Mouse (Mus musculus) bone marrow, adult 2 months (tissue): ENCODE measurements around the gene Mtrf1. TPM values are rescaled to one million over a fixed set of nuclear protein-coding genes. Genes with fewer than 3 reads are reported as not detected.
"Not testable (repeated sequence)": the region's sequence is repeated elsewhere in the genome, so short reads cannot be mapped to it uniquely, and the experiment has no call there.

Source experiments
- H3K27ac ChIP-seq: fragments of 200-500 bp; 2 replicates; pipeline ENCODE4 v1.5.1; 2012; ENCODE audit warnings: low read depth, mild to moderate bottlenecking, control low read depth, inconsistent platforms, low read length; ENCODE audit not compliant: control insufficient read depth, poor library complexity, insufficient read depth
- H3K4me1 ChIP-seq: fragments of 200-500 bp; 2 replicates; pipeline ENCODE4 v1.6.1; 2011; ENCODE audit warnings: low read length; ENCODE audit not compliant: control insufficient read depth, insufficient read depth
- H3K4me3 ChIP-seq: fragments of 200-500 bp; replicated peaks from 2 replicates; pipeline ENCODE3; 2011; ENCODE audit warnings: mild to moderate bottlenecking, low read depth, low read length, control low read depth; ENCODE audit not compliant: control insufficient read depth
- CTCF ChIP-seq: fragments of 200-500 bp; IDR thresholded peaks from 2 replicates; pipeline ENCODE4 v1.5.1; 2011; ENCODE audit warnings: low read length, control low read depth; ENCODE audit not compliant: control insufficient read depth, insufficient read depth
- POLR2A ChIP-seq: fragments of 200-500 bp; IDR thresholded peaks from 2 replicates; pipeline ENCODE4 v1.6.1; 2011; ENCODE audit warnings: low read depth, mild to moderate bottlenecking, control low read depth, low read length, borderline replicate concordance; ENCODE audit not compliant: control insufficient read depth
- WGBS: fragments of 180-500 bp; shearing (Covaris S2); methylation state at CpG from one replicate; pipeline ENCODE4 v1.1.7; 2018; 5-methylcytosine and 5-hydroxymethylcytosine counted together
- polyA plus RNA-seq: library from polyadenylated mRNA; stranded (reverse); fragments of >200 nt; gene quantifications from 2 replicates; pipeline ENCODE4 v1.2.4, GENCODE M21; 2011; ENCODE audit warnings: low replicate concordance; ENCODE audit not compliant: missing spikeins, insufficient read depth, insufficient read length

Gene Mtrf1
- polyA plus RNA-seq, 1 experiment, result 3.4 TPM

DNA sequence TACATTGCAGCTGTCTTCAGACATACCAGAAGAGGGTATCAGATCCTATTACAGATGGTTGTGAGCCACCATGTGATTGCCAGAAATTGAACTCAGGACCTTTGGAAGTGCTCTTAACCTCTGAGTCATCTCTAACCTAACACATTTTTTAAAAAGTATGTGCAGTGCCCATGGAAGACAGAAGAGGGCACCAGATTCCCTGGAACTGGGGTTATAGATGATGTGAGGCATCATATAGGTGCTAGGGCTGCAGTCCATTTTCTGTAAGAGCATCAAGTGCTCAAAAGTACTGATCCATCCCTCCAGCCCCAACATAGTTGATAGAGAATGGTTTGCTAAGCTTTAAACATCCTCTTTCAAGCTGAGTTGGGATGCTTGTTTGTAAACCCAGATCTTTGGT lies 3.0 kb upstream of the Mtrf1 start:
- Histone ChIP-seq H3K4me3 (no peak overlapping the region), H3K27ac (no peak overlapping the region), H3K4me1 (no peaks in the 10 kb centered on the region; the same call in 1 of the 2 replicates)
- peak; percentile 56 for TF ChIP-seq CTCF
- TF ChIP-seq POLR2A, result no peak

DNA sequence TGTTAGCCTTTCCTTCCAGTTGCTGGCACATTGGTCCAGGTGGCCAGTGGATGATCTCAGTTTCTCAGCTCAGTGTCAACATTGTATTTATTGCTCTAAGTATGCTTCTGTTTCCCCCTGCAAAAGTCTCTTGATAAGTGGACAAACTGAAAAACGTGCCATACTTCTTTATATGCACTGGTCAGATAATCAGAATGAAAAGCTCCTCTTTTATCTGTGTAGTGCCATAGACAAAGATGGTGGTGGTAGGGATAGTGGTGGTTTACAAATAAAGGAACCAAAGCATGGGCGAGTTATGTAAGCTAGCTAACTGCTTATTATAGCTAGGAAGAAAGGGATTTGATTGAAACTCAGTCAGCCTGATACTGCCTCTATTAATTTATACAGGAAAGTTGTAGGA lies 10.1 kb downstream of the Mtrf1 start:
- H3K4me1 ChIP-seq, result no peaks in the 10 kb centered on the region
- TF ChIP-seq POLR2A, result no peak
- TF ChIP-seq CTCF, result no peak
- H3K27ac ChIP-seq, result no peak overlapping the region
- WGBS, result 63% methylated on average over 2 of the region's 2 CpGs
- no peak overlapping the region for H3K4me3 ChIP-seq

DNA sequence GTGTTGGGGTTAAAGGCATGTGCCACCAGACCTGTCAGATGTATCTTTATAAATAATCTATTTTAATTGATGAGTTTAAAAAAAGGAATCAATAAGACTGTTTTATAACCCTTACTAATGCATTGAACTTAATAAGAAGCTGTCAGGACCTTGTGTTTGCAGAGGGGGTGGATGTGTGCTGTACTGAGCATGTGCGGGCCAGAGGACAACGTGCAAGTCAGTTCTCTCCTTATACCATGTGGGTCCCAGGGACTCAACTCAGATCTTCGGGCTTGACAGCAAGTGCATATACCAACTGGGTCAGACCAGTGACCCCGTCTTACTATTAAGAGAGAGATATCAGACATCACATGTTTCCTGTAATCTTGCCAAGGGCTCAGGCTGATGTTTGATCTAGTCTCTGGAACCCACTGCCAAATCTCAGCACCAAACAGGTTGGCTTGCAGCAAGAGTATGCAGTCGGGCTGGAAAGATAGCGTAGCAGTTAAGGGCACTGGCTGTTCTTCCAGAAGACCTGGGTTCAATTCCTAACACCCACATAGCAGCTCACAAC lies 11.8 kb downstream of the Mtrf1 start:
- Histone ChIP-seq H3K4me1 (no peaks in the 10 kb centered on the region), H3K27ac (no peak overlapping the region), H3K4me3 (no peak overlapping the region)
- no peak for TF ChIP-seq POLR2A
- 79% methylated on average over 6 of the region's 6 CpGs for WGBS

DNA sequence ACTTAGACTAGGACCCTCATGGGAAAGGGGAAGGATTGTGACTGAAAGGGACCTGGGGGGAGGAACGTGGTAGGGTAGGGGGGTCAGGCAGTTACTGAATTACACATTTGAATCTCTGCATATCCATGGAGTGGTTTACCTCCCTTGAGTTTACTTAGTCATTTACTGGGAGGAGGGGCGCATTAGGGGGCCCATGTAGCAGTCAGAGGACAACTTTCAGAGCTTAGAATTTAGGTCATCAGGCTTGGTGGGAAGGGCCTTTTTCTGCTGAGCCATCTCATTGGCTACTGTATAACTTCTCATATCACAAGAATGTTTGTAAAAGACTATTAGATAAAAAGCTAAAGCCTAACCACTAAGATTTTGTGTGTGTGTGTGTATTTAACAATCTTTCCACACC lies 13.1 kb downstream of the Mtrf1 start:
- 78% methylated on average over 2 of the region's 2 CpGs for WGBS
- Histone ChIP-seq H3K4me1 (no peaks in the 10 kb centered on the region), H3K4me3 (no peak overlapping the region), H3K27ac (no peak overlapping the region)
- TF ChIP-seq POLR2A, result no peak
- no peak for TF ChIP-seq CTCF

DNA sequence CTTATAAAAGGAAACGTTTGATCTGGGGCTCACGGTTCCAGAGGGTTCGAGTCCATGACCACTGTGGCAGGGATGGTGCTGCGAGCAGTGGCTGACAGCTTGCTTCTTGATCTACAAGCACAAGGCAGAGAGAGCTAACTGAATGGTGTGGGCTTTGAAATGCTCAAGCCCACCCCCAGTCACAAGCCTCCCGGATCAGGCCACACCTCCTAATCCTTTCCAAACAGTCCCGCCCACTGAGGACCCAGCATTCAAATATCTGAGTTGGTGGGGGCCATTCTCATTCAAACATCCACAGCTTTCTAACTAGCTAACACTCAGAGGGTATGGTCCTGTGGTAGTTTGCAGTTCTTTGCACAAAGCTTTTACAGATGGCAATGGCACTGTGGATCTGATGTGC lies 15.5 kb downstream of the Mtrf1 start:
- Histone ChIP-seq H3K4me3 (no peak overlapping the region), H3K27ac (no peak overlapping the region), H3K4me1 (no peaks in the 10 kb centered on the region)
- 90% methylated on average over 6 of the region's 6 CpGs for WGBS
- TF ChIP-seq CTCF (no peak), POLR2A (no peak)

DNA sequence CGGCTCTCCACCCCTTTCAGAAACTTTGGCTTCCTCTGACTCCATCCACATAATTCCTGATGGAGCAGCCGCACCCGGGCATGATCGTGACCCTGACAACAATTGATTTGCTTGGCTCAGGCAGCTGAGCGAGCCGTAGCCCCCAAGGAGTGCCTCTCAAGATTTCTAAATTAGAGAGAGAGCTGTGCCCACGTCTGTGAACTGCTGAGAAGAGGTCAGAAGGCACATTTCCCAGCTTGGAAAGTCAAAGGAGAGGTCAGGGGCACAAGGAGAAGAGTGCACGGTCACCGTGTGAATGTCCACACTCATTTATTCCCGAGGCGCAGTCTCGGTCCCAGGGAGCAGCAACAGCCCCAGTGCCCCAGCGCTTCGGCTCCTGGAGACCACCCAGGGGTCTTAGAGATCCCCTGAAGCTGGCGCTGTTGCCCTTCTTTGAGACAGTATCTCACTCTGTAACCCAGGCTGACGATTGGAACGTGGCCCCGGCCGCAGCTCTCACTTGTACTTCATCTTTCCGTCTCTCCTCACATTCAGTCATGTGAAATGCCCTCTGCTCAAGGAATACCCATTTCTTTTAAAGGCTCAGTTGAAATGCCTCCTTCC lies 22.6 kb downstream of the Mtrf1 start:
- Histone ChIP-seq H3K27ac (no peak overlapping the region), H3K4me3 (no peak overlapping the region), H3K4me1 (no peaks in the 10 kb centered on the region; the same call in none of the 2 replicates)
- WGBS, result 90% methylated on average over 20 of the region's 20 CpGs
- TF ChIP-seq POLR2A (no peak), CTCF (no peak)

DNA sequence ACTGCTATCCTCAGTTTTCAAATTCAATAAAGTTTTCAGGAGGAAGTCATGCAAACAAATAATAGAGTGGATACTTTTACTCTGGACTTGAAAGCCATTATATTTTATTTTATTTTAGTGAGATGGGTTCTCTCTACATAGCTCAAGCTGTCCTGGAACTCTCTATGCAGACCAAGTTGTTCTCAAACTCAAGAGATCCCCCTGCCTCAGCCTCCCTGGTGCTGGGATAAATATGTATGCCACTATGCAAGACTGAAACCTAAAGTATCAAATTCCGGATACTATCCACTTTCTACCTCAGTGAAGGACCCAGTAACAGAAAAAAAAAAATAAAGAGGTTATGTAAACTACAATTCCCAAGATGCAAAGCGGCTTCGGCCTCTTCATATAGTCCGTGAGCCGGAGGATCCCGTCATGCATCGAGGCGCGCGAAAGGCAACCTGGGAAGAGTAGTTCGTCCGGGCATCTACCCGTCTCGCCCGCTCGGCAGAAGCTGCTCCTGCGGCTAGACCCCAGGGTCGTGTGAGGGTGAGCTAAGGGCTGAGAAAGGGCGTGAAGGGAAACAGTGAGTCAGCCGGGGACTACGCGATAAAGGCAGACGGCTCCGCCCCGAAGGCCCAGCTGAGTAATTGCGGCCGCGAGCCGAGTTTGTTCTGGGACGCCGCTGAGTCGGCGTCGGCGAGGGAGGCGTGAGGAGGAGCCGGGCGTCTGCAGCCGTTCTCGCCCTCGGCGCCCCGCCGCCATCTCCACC lies 28.6 kb downstream of the Mtrf1 start, which contains the start of gene Kbtbd7:
Gene Kbtbd7, plus strand, starts transcription at position 533 of the 751 bp plus-strand sequence.
- under 1% methylated on average over 44 of the region's 44 CpGs for WGBS
- peak within 1 kb of the TSS; percentile 69 for H3K4me3 ChIP-seq
- peak within 1 kb of the TSS; percentile 80 for H3K27ac ChIP-seq
- TF ChIP-seq CTCF (no peak), POLR2A (peak; percentile 76; the same call in 1 of the 2 replicates)
- peaks cover 1% of the 10 kb centered on the region; the same call in 1 of the 2 replicates for H3K4me1 ChIP-seq

DNA sequence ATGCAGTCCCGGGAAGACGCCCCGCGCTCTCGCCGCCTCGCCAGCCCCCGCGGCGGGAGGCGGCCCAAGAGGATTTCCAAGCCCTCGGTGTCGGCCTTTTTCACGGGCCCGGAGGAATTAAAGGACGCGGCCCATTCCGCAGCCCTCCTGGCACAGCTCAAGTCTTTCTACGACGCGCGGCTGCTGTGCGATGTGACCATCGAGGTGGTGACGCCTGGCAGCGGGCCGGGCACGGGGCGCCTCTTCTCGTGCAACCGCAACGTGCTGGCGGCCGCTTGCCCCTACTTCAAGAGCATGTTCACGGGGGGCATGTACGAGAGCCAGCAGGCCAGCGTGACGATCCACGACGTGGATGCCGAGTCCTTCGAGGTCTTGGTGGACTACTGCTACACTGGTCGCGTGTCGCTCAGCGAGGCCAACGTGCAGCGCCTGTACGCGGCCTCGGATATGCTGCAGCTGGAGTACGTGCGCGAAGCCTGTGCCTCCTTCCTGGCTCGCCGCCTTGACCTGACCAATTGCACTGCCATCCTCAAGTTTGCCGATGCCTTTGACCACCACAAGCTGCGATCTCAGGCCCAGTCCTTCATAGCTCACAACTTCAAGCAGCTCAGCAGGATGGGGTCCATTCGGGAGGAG lies 29.3 kb downstream of the Mtrf1 start:
- H3K27ac ChIP-seq, result peak overlapping the region; percentile 80
- not testable (repeated sequence) for H3K4me3 ChIP-seq, H3K4me1 ChIP-seq
- WGBS, result 44% methylated on average over 15 of the region's 59 CpGs

DNA sequence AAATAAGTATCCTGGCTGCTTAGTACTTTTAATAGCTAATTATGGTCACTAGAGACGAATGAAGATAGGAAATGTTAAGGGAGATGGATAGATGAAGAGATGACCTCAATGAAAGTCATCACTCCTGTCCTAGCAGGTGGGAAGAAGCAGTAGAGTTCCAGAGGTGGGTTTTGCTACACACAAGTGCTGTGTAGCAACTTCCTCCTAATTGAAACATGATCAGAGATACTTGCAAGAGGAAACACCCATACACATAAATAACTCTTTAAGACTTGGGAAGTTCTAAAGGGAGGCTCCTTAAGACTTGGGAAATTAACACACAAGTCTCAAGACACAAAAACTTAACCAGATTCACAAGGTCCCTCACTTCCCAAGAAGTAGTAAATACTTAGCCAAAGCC lies 36.5 kb downstream of the Mtrf1 start:
- Histone ChIP-seq H3K27ac (no peak overlapping the region), H3K4me1 (peaks cover 1% of the 10 kb centered on the region), H3K4me3 (no peak overlapping the region)
- WGBS, result 55% methylated on average over 1 of the region's 1 CpGs
- TF ChIP-seq CTCF (no peak), POLR2A (no peak)
